Mouse (Mus musculus): ENCODE measurements at regions not wholly inside any gene's neighbourhood (a gene's known extent, or its start where the extent isn't known, plus 50 kb on each side); places are given as distances from the start of the nearest gene placed in this dataset.

DNA sequence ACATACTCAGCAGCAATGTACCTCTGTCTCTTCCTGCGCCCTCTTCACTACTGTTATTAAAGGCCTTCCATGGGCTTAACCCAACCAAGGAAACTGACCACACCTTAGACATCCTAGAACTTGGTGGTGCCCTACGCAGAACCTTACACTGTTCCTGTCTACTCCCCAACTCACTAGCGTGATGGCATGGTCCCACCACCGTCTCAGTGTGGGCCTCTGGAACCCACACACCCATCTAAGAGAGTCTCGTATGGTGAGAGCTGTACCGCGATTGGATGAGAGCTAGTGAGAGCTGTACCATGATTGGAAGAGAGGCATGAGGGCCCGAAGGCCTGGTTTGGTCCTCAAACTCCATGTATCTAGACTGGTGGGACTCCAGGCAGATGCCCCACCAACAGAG, 317.2 kb upstream of the Spred2 start:
- no peak overlapping the region for H3K4me3 ChIP-seq
- no peaks in the 10 kb centered on the region for H3K36me3 ChIP-seq (replicated peaks)
- no peaks in the 10 kb centered on the region for H3K9me3 ChIP-seq
- peaks cover 12% of the 10 kb centered on the region for H3K4me1 ChIP-seq
- H3K27me3 ChIP-seq (replicated peaks; ENCODE audit: low read depth, poor library complexity, severe bottlenecking) = no peaks in the 10 kb centered on the region
- no peak overlapping the region for H3K27ac ChIP-seq (replicated peaks)
- 94% methylated on average over 8 of the region's 8 CpGs for WGBS
- DNase-seq (ENCODE audit: low spot score) = no peak

GRCm38 (mm10) chr11:19607941-19608340, 316.2 kb upstream of the Spred2 start:
- Histone ChIP-seq H3K4me3 (no peak overlapping the region), H3K27ac (replicated peaks) (no peak overlapping the region), H3K27me3 (replicated peaks; ENCODE audit: low read depth, poor library complexity, severe bottlenecking) (no peaks in the 10 kb centered on the region), H3K9me3 (no peaks in the 10 kb centered on the region), H3K36me3 (replicated peaks) (no peaks in the 10 kb centered on the region), H3K4me1 (peaks cover 11% of the 10 kb centered on the region)
- no peak for DNase-seq (ENCODE audit: low spot score)

- H3K27ac ChIP-seq (replicated peaks) = no peak overlapping the region
- no peaks in the 10 kb centered on the region for H3K36me3 ChIP-seq (replicated peaks)
- no peak for DNase-seq (ENCODE audit: low spot score)
- WGBS = 88% methylated on average over 4 of the region's 4 CpGs
- no peaks in the 10 kb centered on the region for H3K27me3 ChIP-seq (replicated peaks; ENCODE audit: low read depth, poor library complexity, severe bottlenecking)
- no peak overlapping the region for H3K4me3 ChIP-seq
- peaks cover 5% of the 10 kb centered on the region for H3K4me1 ChIP-seq
- no peaks in the 10 kb centered on the region for H3K9me3 ChIP-seq
These were observed 315.7 kb upstream of the Spred2 start for GRCm38 (mm10) chr11:19608523-19608922.

- WGBS = 78% methylated on average over 6 of the region's 6 CpGs
- no peaks in the 10 kb centered on the region for H3K4me1 ChIP-seq
- H3K27me3 ChIP-seq (replicated peaks; ENCODE audit: low read depth, poor library complexity, severe bottlenecking) = no peaks in the 10 kb centered on the region
- H3K27ac ChIP-seq (replicated peaks) = no peak overlapping the region
- H3K36me3 ChIP-seq (replicated peaks) = no peaks in the 10 kb centered on the region
- DNase-seq (ENCODE audit: low spot score) = no peak
- H3K9me3 ChIP-seq = no peaks in the 10 kb centered on the region
- no peak overlapping the region for H3K4me3 ChIP-seq
These were observed 313.6 kb upstream of the Spred2 start for GRCm38 (mm10) chr11:19610559-19610958.

DNA sequence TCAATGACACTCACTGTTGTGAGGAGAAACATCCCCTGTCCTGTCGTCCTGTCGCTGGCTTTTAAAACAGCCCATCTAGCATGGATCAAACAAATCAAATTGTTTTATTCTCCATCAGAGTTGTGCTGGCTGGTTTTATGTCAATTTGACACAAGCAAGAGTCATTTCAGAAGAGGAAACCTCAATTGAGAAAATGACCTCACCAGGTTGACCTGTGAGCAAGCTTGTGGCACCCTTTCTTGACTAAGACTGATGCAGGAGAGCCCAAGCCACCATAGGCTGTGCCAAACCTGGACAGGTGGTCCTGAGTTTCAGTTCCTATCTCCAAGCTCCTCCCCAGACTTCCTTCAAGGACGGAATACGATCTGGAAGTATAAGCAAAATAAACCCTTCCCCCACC, 313.0 kb upstream of the Spred2 start:
- Histone ChIP-seq H3K27me3 (replicated peaks; ENCODE audit: low read depth, poor library complexity, severe bottlenecking) (no peaks in the 10 kb centered on the region), H3K4me3 (no peak overlapping the region), H3K27ac (replicated peaks) (no peak overlapping the region), H3K4me1 (no peaks in the 10 kb centered on the region), H3K36me3 (replicated peaks) (no peaks in the 10 kb centered on the region), H3K9me3 (no peaks in the 10 kb centered on the region)
- WGBS = 88% methylated on average over 4 of the region's 4 CpGs
- no peak for DNase-seq (ENCODE audit: low spot score)

DNA sequence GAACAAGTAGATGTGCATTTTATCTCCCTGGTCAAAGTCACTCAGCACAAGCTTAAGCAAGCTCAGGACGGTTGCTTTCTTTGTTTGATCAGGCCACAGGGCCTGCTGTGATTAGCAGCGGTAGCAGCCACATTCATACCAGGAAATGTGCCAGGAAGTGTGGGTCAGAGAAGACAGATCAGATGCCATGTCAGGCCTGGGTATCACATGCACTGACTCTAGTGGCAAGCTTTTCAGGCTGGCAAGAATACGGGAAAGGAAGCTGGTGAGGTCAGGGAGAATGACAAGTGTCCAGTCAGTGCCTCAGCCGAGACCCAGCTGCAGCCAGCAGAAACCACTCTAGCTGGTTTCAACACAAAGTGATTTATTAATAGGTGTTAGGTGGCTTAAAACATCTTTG, 307.7 kb upstream of the Spred2 start:
- Histone ChIP-seq H3K9me3 (no peaks in the 10 kb centered on the region), H3K4me3 (no peak overlapping the region), H3K27ac (replicated peaks) (no peak overlapping the region), H3K36me3 (replicated peaks) (no peaks in the 10 kb centered on the region), H3K4me1 (no peaks in the 10 kb centered on the region), H3K27me3 (replicated peaks; ENCODE audit: low read depth, poor library complexity, severe bottlenecking) (no peaks in the 10 kb centered on the region)
- no peak for DNase-seq (ENCODE audit: low spot score)
- WGBS = 71% methylated on average over 4 of the region's 4 CpGs

DNA sequence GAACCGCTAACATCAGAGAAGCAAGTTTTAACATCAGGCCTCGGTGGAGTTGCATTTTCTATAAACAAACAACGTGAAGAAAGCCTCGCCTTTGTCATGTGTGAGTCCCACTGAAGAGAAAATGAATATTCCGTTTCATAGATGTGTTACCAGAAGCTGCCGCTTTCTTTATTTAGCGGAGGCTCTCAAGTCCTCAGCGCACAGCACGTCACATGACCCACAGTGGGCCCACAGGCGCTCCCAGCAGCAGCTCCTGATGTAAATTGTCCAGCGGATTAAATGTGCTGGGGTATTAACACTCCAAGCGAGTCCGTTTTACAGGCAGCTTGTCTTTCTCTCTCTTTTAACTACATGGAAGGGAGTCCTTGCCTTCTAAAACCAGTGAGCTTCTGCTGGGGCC, 304.7 kb upstream of the Spred2 start:
- no peak for DNase-seq (ENCODE audit: low spot score)
- H3K27me3 ChIP-seq (replicated peaks; ENCODE audit: low read depth, poor library complexity, severe bottlenecking) = no peaks in the 10 kb centered on the region
- WGBS = 83% methylated on average over 13 of the region's 13 CpGs
- H3K9me3 ChIP-seq = peaks cover 9% of the 10 kb centered on the region; the same call in 1 of the 2 replicates
- H3K4me3 ChIP-seq = no peak overlapping the region
- no peaks in the 10 kb centered on the region for H3K36me3 ChIP-seq (replicated peaks)
- no peak overlapping the region for H3K27ac ChIP-seq (replicated peaks)
- no peaks in the 10 kb centered on the region for H3K4me1 ChIP-seq

DNA sequence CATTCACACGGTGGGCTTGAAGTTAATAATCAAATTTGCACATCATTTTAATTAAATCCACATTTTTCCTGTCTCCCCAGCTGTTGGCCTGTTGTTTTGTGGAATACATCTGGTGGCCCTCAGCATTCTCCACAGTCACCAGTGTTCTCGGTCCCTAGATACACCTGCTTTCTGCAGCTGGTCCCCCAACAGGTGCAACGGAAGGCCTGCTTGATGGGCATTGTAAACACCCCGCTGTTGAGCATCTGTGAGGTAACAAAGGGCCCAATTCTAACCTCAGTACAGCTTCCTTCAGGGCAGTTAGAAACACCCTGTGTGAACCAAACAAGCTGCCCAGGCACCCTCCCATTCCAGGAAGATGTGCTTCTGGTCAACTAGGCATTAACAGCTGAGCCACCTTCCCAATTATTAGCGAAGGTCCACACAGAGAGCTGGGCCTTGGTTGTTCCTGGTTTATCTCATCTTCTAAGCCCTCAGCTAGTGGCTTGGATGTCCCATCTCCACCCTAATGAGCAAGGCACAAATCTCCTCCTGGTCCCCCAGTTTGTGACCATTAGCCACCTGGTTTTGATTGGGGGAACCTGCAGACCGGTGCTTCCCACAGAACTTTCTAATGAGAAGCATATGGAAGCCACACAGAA, 293.0 kb upstream of the Spred2 start:
- WGBS = 72% methylated on average over 6 of the region's 6 CpGs
- H3K4me1 ChIP-seq = 0 out of 2 replicates have a peak, but pooled peaks cover 12% of the 10 kb centered on the region
- H3K27ac ChIP-seq (replicated peaks) = no peak overlapping the region
- no peak for DNase-seq (ENCODE audit: low spot score)
- no peaks in the 10 kb centered on the region for H3K36me3 ChIP-seq (replicated peaks)
- H3K27me3 ChIP-seq (replicated peaks; ENCODE audit: low read depth, poor library complexity, severe bottlenecking) = no peaks in the 10 kb centered on the region
- 0 out of 2 replicates have a peak, but pooled peaks cover 2% of the 10 kb centered on the region for H3K9me3 ChIP-seq
- no peak overlapping the region for H3K4me3 ChIP-seq

GRCm38 (mm10) chr11:19632477-19632876, 291.7 kb upstream of the Spred2 start:
- Histone ChIP-seq H3K36me3 (replicated peaks) (no peaks in the 10 kb centered on the region), H3K4me3 (no peak overlapping the region), H3K27me3 (replicated peaks; ENCODE audit: low read depth, poor library complexity, severe bottlenecking) (no peaks in the 10 kb centered on the region), H3K27ac (replicated peaks) (no peak overlapping the region), H3K4me1 (0 out of 2 replicates have a peak, but pooled peaks cover 12% of the 10 kb centered on the region), H3K9me3 (no peaks in the 10 kb centered on the region)
- 83% methylated on average over 5 of the region's 5 CpGs for WGBS
- DNase-seq (ENCODE audit: low spot score) = no peak

DNA sequence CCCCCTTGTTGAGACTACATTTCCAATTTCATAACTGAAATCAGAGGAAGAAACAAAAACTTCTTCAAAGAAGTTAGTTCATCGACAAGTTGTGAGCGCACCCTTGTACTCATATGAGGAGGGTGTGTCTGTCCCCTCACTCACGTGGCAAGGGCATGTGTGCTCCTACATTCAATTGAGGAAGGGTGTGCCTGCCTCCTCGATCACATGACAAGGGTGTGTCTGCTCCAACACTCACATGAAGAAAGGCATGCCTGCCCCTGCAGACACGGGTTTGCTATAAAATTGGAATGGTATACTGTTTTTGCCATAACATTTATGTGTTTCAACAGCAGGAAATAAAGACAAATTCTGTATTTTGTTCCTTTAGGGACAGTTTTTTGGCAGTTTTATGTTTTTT, 290.6 kb upstream of the Spred2 start:
- H3K27me3 ChIP-seq (replicated peaks; ENCODE audit: low read depth, poor library complexity, severe bottlenecking) = no peaks in the 10 kb centered on the region
- H3K9me3 ChIP-seq = no peaks in the 10 kb centered on the region
- 0 out of 2 replicates have a peak, but pooled peaks cover 12% of the 10 kb centered on the region for H3K4me1 ChIP-seq
- H3K4me3 ChIP-seq = no peak overlapping the region
- WGBS = 89% methylated on average over 5 of the region's 5 CpGs
- no peak overlapping the region for H3K27ac ChIP-seq (replicated peaks)
- DNase-seq (ENCODE audit: low spot score) = no peak
- H3K36me3 ChIP-seq (replicated peaks) = no peaks in the 10 kb centered on the region

DNA sequence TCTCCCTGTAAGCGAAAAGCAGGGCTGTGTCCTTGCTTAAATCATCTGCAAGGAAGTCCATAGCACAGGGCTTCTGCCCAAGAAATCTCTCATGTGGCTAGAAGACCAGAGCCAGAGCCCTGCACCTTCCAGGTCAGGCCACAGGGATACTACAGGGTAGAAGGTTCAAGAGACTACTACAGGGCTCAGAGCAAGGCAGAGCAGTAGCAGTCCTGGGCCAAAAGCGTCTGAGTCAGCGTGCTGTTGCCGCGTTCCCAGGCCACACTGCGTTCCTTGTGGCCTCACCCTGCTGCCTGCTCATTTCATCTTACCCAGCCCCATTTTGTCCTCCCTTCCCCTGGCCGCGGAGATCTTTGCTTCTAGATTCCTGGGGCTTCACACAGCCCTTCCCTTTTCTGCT, 283.0 kb upstream of the Spred2 start:
- H3K4me1 ChIP-seq = peaks cover 10% of the 10 kb centered on the region
- WGBS = 67% methylated on average over 8 of the region's 8 CpGs
- H3K4me3 ChIP-seq = no peak overlapping the region
- peak overlapping the region; percentile 40; the same call in 1 of the 2 replicates for H3K27ac ChIP-seq (replicated peaks)
- no peaks in the 10 kb centered on the region for H3K36me3 ChIP-seq (replicated peaks)
- no peaks in the 10 kb centered on the region for H3K9me3 ChIP-seq
- DNase-seq (ENCODE audit: low spot score) = no peak
- H3K27me3 ChIP-seq (replicated peaks; ENCODE audit: low read depth, poor library complexity, severe bottlenecking) = no peaks in the 10 kb centered on the region

GRCm38 (mm10) chr11:19644116-19644795, 279.9 kb upstream of the Spred2 start:
- Histone ChIP-seq H3K27ac (replicated peaks) (no peak overlapping the region), H3K36me3 (replicated peaks) (no peaks in the 10 kb centered on the region), H3K9me3 (no peaks in the 10 kb centered on the region), H3K4me1 (peaks cover 10% of the 10 kb centered on the region), H3K27me3 (replicated peaks; ENCODE audit: low read depth, poor library complexity, severe bottlenecking) (no peaks in the 10 kb centered on the region), H3K4me3 (no peak overlapping the region)
- no peak for DNase-seq (ENCODE audit: low spot score)
- WGBS = 69% methylated on average over 7 of the region's 7 CpGs

DNA sequence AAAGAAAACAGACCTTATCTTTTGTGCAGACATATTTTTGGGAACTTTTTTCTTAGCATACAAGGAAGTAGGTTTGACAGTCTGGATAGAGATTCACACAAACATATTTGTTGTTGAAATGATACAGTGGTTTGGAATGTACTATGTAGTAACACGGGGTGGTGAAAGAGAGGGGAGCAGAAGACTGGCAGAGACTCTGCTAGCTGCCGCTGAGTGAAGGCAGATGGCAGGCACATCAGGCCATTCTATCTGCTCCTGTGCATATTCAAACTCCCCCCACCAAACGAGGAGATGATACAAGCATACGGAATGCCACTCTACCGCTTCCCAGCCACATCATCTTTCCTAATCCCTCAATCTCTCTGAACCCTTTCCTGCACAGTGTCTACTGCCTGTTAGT, 279.1 kb upstream of the Spred2 start:
- peaks cover 10% of the 10 kb centered on the region for H3K4me1 ChIP-seq
- 85% methylated on average over 5 of the region's 5 CpGs for WGBS
- no peak for DNase-seq (ENCODE audit: low spot score)
- no peak overlapping the region for H3K27ac ChIP-seq (replicated peaks)
- H3K9me3 ChIP-seq = no peaks in the 10 kb centered on the region
- no peaks in the 10 kb centered on the region for H3K27me3 ChIP-seq (replicated peaks; ENCODE audit: low read depth, poor library complexity, severe bottlenecking)
- H3K4me3 ChIP-seq = no peak overlapping the region
- no peaks in the 10 kb centered on the region for H3K36me3 ChIP-seq (replicated peaks)

All from embryonic facial prominence, embryonic 10.5 days (tissue).